Mouse (Mus musculus) splenic B cell, adult 2 months (primary cell): ENCODE measurements at regions not wholly inside any gene's neighbourhood (a gene's known extent, or its start where the extent isn't known, plus 50 kb on each side); places are given as distances from the start of the nearest gene placed in this dataset.

Source experiments
- DNase-seq: peaks from one replicate; pipeline ENCODE4 v3.0.0-alpha.2; 2011; ENCODE audit warnings: low read depth, low spot score
- H3K27me3 ChIP-seq: 2 replicates; pipeline ENCODE4 v1.6.1; 2012; ENCODE audit warnings: mild to moderate bottlenecking, low read length, moderate library complexity, mixed read lengths; ENCODE audit not compliant: control insufficient read depth, poor library complexity, insufficient read depth, severe bottlenecking
- H3K36me3 ChIP-seq: 2 replicates; pipeline ENCODE4 v1.6.1; 2012; ENCODE audit warnings: mild to moderate bottlenecking, low read length, moderate library complexity, mixed read lengths; ENCODE audit not compliant: control insufficient read depth, poor library complexity, insufficient read depth, severe bottlenecking

DNA sequence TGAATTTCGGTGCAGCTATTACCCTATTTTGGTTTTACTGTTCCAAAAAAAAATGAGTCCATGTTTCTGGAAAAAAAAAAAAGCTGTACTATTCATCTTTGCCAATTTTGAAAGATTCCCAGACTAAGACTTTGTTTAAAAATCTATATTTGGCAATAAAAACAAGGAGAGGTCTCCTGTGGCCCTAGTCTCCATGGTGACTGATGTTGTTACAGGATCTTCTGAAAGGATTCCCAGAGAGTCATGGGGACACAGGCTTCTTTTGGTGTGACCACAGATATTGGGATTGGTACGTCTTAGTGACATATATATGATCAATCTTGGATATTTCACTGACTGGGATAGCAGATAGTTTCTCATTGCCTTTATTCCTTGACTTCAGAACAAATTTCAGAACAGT is 266.7 kb downstream of the Drd1 start:
- no peaks in the 10 kb centered on the region for H3K27me3 ChIP-seq
- no peaks in the 10 kb centered on the region for H3K36me3 ChIP-seq
- DNase-seq = no peak

DNA sequence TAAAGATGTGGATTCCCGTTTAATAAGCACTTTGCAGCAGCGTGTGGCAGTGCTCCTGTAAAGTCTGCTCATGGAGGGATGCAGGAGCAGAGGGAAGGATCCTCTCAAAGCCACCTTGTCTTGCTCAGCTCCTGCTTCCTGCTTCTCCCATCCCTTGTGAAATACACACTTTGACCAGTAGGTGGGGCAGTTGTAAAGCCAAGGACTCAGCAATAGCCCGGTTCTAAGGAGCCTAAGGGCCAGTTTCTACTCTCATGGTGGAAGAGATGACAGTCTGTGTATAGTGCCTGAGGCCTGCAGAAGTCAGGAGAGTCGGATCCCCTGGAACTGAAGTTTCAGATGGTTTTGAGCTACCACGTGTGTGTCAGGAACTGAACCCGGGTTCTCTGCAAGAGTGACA is 272.0 kb downstream of the Drd1 start:
- DNase-seq = peak; percentile 40
- no peaks in the 10 kb centered on the region for H3K36me3 ChIP-seq
- H3K27me3 ChIP-seq = no peaks in the 10 kb centered on the region

DNA sequence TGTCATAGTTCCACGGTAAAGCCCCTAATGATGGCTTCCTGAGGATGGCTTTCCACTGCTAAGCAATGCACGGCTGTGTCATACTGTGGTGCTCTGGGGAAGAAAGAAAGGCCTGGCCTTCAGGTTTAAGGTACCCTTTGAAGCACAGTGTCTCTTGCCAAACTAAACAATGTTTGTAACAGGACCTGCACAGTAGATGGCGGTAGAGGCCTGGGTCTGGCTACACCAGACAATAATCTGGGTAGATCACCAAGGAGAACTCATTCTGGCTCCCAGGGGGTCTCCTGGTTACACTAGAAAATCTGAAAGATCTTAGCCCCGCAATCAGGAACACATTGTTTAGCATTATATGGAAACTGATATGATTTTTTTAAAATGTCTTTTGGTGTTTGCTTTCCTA is 276.4 kb downstream of the Drd1 start:
- Histone ChIP-seq H3K36me3 (no peaks in the 10 kb centered on the region), H3K27me3 (no peaks in the 10 kb centered on the region)
- DNase-seq = no peak

DNA sequence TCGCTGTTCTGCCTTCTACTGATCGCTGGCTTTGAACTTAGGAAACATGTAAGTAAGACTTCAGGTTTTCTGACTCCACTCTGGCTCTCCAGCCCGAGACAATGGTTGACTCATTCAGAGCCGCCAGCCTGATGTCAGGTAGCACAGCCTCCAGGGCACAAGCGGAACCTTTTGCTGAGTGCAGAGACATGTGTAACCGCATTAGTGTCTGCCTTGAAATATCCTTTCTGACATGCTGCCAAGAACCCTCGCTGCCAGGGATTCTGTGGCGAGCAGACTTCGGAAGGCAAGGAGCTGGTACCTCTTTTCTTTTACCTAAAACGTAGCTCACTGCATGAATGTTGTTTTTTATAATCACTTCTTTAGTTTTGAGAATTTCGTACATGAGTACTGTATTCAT is 279.1 kb downstream of the Drd1 start:
- Histone ChIP-seq H3K36me3 (no peaks in the 10 kb centered on the region), H3K27me3 (no peaks in the 10 kb centered on the region)
- no peak for DNase-seq

DNA sequence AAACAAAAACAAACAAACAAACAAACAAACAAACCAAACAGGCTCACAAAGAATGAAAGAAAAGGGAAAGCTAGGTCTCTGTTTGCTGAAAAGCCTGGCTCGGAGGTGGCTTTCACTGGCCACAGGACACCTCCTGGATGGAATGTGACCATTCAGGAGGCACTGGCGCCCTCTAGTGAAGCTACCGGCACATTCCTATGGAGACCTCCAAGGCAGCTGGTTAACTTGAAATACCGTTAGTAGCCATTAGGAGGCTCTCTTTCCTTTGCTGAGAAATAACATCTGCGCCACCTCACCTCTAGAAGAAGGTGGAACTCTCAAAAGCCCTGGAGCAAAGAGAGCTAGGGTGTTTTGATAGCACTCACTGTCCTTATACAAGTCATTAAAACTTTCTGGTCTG is 279.8 kb downstream of the Drd1 start:
- Histone ChIP-seq H3K27me3 (no peaks in the 10 kb centered on the region), H3K36me3 (no peaks in the 10 kb centered on the region)
- peak; percentile 5 for DNase-seq

DNA sequence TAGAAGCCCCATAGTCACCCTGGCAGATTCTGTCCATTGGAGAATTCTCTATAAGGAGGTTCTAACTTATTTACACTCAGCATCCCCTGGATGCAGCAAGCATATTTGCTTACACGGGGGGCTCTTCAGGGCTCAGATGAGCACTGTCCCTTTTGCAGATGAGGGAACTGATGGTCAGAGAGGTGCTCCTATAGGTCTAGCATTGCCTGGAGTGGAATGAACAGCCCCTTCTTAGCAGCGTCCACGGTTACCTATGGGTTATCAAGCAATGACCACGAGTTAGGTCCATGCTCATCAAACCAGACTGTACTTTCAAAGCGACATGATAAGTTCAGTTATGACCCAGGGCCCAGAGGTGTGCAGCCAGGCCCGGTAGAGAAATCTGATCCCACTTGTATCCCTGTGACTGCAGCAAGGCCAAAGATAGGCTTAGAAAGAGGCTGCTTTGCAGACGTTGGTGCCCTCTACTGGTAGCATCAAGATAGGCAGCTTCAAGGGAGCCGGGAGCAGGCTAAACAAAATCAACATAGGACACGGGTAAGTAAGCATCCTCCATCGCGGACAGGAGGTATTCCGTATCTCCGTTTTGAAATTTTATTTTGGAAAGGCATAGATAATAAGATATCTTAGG is 290.8 kb downstream of the Drd1 start:
- no peaks in the 10 kb centered on the region for H3K36me3 ChIP-seq
- H3K27me3 ChIP-seq = no peaks in the 10 kb centered on the region
- peak; percentile 18 for DNase-seq

DNA sequence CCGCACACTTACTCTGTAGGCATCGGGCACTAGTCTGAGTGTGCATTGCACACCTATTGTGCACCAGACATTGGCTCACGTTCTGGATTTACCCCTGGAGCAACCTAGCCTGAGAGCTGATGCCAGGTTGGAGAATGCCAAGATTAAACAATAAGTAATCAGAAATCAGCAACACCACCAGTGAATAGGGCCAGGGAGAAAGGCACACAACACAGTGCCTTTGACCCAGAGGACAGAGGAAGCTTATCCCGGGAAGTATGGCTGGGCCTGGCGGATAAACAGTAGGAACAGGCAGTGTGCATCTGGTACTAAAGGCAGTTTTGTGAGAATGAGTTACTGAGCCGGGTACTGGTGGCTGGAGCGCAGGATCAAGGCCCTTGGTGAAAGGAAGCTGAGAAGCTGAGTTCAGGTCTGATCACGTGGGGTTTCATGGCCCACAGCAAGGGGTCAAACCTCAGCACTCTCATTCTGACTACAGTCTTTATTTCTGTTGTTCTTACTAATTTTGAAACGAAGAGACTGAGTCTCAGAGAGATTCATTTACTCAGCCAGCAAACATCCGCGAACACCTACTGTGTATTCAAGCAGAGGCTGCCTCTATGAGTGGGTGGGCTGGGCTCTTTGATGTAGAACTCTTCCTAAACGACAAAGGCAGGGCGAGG is 284.8 kb upstream of the Msx2 start:
- DNase-seq = no peak
- Histone ChIP-seq H3K27me3 (no peaks in the 10 kb centered on the region), H3K36me3 (no peaks in the 10 kb centered on the region)

DNA sequence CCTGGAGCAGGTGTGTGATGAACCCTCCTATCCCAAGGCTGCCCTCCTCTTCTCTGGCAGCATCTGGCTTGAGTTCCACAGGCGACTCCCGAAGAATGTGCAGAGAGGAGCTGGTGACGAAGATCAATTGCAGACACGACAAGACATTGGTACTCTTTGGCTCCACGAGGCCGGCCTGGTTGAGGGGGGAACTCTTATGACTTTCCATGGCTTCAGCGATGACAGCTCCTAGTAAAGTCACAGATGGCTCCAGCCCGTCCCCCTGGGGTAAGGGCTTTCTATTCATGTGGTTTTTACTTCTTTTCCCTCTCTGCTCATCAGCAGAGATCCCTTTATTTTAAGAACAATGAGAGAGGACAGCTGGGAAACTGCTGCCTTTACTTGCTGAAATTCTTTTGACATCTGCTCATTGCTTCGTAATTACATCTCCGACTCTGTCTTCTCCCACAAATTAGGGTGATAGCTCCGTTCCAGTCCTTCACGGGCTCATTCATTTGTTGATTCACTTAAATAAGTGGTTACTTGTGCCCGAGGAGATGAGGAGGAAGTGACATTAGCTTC is 284.2 kb upstream of the Msx2 start:
- no peaks in the 10 kb centered on the region for H3K36me3 ChIP-seq
- H3K27me3 ChIP-seq = no peaks in the 10 kb centered on the region
- DNase-seq = no peak

DNA sequence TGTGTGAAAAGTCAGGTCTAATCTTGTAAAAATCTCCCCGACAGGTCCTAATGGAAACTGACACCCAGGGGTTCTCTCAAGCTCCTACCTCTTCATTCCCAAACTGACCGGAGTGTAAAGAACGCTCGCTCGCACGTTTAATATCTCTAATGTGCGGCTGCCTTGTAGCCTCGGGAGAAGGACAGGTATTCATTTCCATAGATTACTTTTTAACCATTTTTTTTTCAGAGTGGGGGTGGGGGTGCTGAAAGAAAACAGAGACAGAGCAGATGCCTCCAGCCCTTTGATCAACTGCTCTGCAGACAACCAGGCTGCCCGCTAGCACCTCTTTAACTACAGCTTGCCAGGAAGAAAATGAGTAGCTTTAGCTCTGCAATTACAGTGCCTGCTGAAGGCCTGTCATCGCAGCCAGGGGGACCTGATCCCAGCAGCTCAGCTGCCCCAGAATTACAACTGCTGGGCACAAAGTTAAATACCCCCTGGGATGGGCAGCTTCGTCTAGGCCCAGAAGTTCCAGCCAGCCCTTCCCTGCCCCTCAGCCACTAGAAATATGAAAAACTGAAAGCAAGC is 282.3 kb upstream of the Msx2 start:
- H3K27me3 ChIP-seq = no peaks in the 10 kb centered on the region
- DNase-seq = no peak
- H3K36me3 ChIP-seq = no peaks in the 10 kb centered on the region

DNA sequence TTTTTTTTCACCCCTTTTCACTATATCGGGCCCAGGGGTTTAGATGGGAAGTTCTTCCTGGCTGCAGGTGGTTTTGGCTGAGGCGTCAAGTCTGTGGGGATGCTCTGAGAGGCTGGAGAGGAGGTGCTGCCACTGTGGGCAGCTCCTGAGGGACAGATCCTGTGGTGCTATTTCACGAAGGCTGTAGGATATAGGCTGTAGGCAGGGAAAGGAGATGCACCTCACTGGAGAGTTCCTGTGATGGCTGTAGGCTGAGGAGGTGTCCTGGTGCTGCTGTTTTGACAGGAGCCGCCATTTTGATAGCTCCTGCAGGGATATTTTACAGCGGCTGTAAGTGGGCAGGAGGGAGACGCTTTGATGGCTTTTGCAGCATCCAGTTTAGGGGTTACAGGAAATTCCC is 280.2 kb upstream of the Msx2 start:
- DNase-seq = no peak
- no peaks in the 10 kb centered on the region for H3K27me3 ChIP-seq
- H3K36me3 ChIP-seq = no peaks in the 10 kb centered on the region

DNA sequence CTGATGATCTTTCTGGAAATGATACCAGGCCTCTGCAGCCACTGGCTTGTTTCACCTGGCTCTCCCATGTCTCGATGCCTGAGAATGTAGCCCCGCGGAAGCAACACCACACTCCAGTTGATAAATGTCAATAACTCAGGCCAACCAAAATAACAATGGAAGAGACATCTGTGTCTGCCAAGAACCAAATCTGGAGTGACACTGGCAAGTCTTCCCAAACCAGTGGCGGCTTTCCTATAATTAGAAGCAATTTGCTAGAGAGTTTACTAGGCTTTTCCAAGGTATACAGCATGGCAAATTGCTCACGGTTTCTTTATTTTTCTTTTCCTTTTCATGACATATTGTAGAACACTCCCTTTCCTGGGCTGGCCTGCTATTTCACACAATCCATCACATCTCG is 268.1 kb upstream of the Msx2 start:
- no peak for DNase-seq
- Histone ChIP-seq H3K27me3 (no peaks in the 10 kb centered on the region), H3K36me3 (no peaks in the 10 kb centered on the region)

DNA sequence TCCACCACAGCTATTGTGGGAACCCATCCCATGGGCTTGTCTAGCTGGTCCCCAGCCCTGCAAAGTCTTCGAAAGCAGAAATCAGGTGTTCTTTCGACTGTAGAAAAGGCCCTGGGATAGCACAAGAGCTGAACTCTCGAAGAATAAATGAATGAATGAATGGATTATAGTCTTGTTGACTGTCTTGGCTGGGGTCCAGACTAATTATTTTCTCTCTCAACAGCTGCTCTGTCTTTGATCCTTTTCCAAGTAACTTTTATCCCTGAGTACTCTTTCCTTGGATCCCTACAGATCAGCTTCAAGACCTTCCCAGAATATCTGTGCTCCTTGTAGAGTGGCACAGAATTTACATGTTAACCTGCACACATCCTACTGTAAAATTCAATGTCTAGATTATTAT is 266.3 kb upstream of the Msx2 start:
- no peak for DNase-seq
- no peaks in the 10 kb centered on the region for H3K27me3 ChIP-seq

DNA sequence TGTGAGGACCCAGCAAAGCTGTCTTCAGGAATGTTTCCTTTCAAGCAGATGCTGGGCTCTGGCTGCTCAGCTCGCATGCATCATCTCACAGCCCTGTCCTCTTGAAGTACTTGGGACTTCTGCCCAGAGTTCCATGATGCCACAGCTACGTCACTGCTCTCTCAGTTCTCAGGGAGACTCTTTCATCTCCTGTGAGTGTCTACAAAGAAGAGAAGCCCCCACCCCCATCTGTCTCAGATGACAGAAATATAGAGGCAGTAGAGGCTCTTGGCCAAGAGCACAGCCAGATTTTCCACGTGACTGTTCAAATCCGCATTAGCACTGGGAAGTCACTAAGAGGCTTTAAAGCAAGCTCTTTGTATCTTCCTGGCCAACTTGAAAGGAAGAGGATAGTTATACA is 262.1 kb upstream of the Msx2 start:
- Histone ChIP-seq H3K36me3 (no peaks in the 10 kb centered on the region), H3K27me3 (no peaks in the 10 kb centered on the region)
- DNase-seq = no peak

More for the DNA sequence above, 266.3 kb upstream of the Msx2 start:
- H3K36me3 ChIP-seq = no peaks in the 10 kb centered on the region

DNA sequence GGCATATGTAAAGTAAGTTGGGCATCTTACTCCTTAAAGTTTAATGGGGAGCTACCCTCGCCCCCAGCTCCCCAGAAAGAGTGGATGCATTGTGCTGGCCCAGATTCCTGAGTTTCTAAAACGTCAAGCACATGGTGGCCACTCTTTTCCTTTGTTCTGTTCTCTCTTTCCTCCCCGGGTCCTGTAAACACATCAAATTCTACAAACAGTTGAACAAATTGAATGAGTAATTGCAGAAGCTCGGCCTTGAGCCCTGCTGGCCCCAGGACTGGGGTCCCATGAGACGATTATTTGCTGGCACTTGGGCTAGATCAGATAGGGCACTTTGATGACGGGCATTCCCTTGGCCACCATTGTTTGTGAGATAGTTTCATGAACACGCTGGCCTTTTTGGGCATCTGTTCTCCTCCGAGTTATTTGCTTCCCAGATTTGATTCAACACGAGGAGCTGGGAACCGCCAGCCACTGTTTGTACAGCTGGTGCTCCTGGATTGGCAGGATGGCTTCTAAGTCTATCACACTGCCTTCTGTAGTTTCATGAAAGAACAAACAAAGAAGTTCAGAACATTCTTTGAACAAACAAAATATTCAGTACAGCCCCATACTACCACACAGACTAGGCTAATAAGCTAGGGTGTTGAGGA is 257.5 kb upstream of the Msx2 start:
- no peak for DNase-seq
- Histone ChIP-seq H3K36me3 (no peaks in the 10 kb centered on the region), H3K27me3 (no peaks in the 10 kb centered on the region)

DNA sequence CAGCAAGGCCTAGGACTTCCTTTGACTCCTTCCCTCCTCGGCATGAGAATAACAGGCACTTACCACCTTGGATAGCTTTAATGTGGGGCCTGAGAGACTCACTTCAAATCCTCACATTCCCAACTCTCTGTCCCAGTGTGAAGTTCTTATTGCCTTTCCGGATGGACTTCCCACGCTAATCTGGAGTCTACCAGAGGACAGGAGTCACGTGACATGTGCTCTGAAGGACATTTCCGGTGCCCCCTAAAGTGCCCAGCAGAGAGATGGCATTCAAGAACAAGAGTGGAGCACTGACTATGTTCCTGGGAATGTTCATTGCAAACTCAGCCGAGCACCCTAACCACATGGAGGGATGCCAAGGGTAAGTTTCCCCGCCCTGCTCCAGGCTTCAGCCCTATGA is 257.0 kb upstream of the Msx2 start:
- H3K36me3 ChIP-seq = no peaks in the 10 kb centered on the region
- H3K27me3 ChIP-seq = no peaks in the 10 kb centered on the region
- DNase-seq = no peak
